Comparison of ENCODE assay signal across 10 mouse cellular contexts in the genomic region with DNA sequence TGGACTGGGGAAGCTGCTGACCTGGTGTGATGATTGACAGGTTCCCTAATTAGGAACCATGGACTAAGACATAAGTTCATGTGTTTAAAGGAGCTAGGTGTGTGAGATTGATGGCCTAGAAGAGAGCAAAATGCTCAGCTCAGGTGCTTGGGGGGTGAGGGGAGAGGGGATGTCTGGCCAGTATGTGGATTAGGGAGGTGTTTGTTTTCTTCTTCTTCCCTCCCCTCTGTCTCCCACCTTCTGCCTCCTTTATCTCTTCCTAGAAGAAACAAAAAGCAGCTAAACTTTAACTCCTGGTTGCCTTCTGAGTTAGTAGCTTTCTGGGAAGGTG.
DNase-seq lines count a peak whose midpoint lies in the region; ATAC-seq and TF ChIP-seq lines count a peak whose summit lies in the region.
"Had no signal": no experiment of that assay in that cellular context is flagged by ENCODE, and none has a peak within 500 bp of the region (broad histone marks: within the 10 kb centered on the region; RNA-seq: fewer than 3 reads in every experiment).

No protein-coding gene starts in this region.

- H3K4me3 ChIP-seq in kidney, embryonic 16.5 days (ENCODE audit: low read length) = 0 out of 2 replicates have a peak overlapping the region, but pooled peaks have one; percentile 7
- H3K4me3 ChIP-seq in forebrain, embryonic 10.5 days = peak overlapping the region; percentile 25
- H3K4me3 ChIP-seq in limb, embryonic 10.5 days = peak overlapping the region; percentile 22; the same call in 1 of the 2 replicates
- H3K4me3 ChIP-seq in neural tube, embryonic 15.5 days (replicated peaks) = peak overlapping the region; percentile 15
- H3K4me3 ChIP-seq in thymus, adult 2 months (ENCODE audit: control insufficient read depth, insufficient read depth, low read length) = no peak overlapping the region

- ATAC-seq in kidney, embryonic 16.5 days (ENCODE audit: low FRiP score, low TSS enrichment) = no peak; the same call in 1 of the 2 replicates
- 0 out of 2 replicates have a peak, but pooled peaks have one; percentile 2 for ATAC-seq in neural tube, embryonic 15.5 days (ENCODE audit: low FRiP score)

- no peaks in the 10 kb centered on the region for H3K9me3 ChIP-seq in kidney, embryonic 16.5 days (ENCODE audit: low read length)
- peaks cover 6% of the 10 kb centered on the region; the same call in 1 of the 2 replicates for H3K9me3 ChIP-seq in forebrain, embryonic 10.5 days
- H3K9me3 ChIP-seq in limb, embryonic 10.5 days (replicated peaks) = no peaks in the 10 kb centered on the region
- no peaks in the 10 kb centered on the region for H3K9me3 ChIP-seq in neural tube, embryonic 15.5 days (replicated peaks)
- H3K9me3 ChIP-seq: G1E had no signal

- H3K4me1 ChIP-seq in kidney, embryonic 16.5 days (ENCODE audit: insufficient read depth, low read length) = peaks cover 47% of the 10 kb centered on the region
- peaks cover 64% of the 10 kb centered on the region for H3K4me1 ChIP-seq in forebrain, embryonic 10.5 days
- H3K4me1 ChIP-seq in limb, embryonic 10.5 days = peaks cover 54% of the 10 kb centered on the region
- peaks cover 48% of the 10 kb centered on the region for H3K4me1 ChIP-seq in neural tube, embryonic 15.5 days
- peaks cover 13% of the 10 kb centered on the region for H3K4me1 ChIP-seq in thymus, adult 2 months (replicated peaks; ENCODE audit: control insufficient read depth, insufficient read depth, low read length)

- 0 out of 2 replicates have a peak overlapping the region, but pooled peaks have one; percentile 15 for H3K9ac ChIP-seq in kidney, embryonic 16.5 days (replicated peaks; ENCODE audit: low read length)
- H3K9ac ChIP-seq in neural tube, embryonic 15.5 days (replicated peaks) = peak overlapping the region; percentile 34

- no peaks in the 10 kb centered on the region for H3K27me3 ChIP-seq in kidney, embryonic 16.5 days (ENCODE audit: insufficient read depth, low read length)
- no peaks in the 10 kb centered on the region for H3K27me3 ChIP-seq in forebrain, embryonic 10.5 days (ENCODE audit: poor library complexity, severe bottlenecking)
- H3K27me3 ChIP-seq in limb, embryonic 10.5 days (ENCODE audit: low read depth, poor library complexity, severe bottlenecking) = no peaks in the 10 kb centered on the region
- no peaks in the 10 kb centered on the region for H3K27me3 ChIP-seq in neural tube, embryonic 15.5 days (replicated peaks)
- H3K27me3 ChIP-seq in thymus, adult 2 months (ENCODE audit: control insufficient read depth, insufficient read depth, low read length) = no peaks in the 10 kb centered on the region

- no peak for DNase-seq in kidney, postnatal 36 days
- DNase-seq in forebrain, embryonic 10.5 days (ENCODE audit: extremely low spot score, low spot score) = no peak
- DNase-seq in limb, embryonic 10.5 days (ENCODE audit: low spot score) = no peak
- no peak for DNase-seq in embryo, embryonic 10.5 days (ENCODE audit: low spot score)
- DNase-seq in thymus, adult 2 months = no peak
- DNase-seq in urinary bladder, postnatal 36 days (ENCODE audit: low spot score in 2 of 2) = no peak
- DNase-seq: thymus, postnatal 4 days had no signal

- H3K36me3 ChIP-seq in kidney, embryonic 16.5 days (ENCODE audit: insufficient read depth, low read length) = no peaks in the 10 kb centered on the region
- peaks cover 6% of the 10 kb centered on the region for H3K36me3 ChIP-seq in forebrain, embryonic 10.5 days (replicated peaks)
- no peaks in the 10 kb centered on the region for H3K36me3 ChIP-seq in limb, embryonic 10.5 days
- no peaks in the 10 kb centered on the region for H3K36me3 ChIP-seq in neural tube, embryonic 15.5 days
- H3K36me3 ChIP-seq in thymus, adult 2 months (ENCODE audit: control insufficient read depth, insufficient read depth, low read length) = no peaks in the 10 kb centered on the region
- H3K36me3 ChIP-seq: G1E had no signal

- H3K4me2 ChIP-seq in kidney, embryonic 16.5 days (replicated peaks; ENCODE audit: low read depth, low read length) = peak overlapping the region; percentile 45
- peak overlapping the region; percentile 42 for H3K4me2 ChIP-seq in neural tube, embryonic 15.5 days

- no peak for TF ChIP-seq CTCF in thymus, adult 2 months (IDR thresholded peaks at IDR 0.05; ENCODE audit: borderline replicate concordance, control insufficient read depth, extremely low read depth, insufficient read depth, low read length, poor library complexity)

- peak overlapping the region; percentile 57 for H3K27ac ChIP-seq in kidney, embryonic 16.5 days (ENCODE audit: low read length)
- H3K27ac ChIP-seq in forebrain, embryonic 10.5 days = peak overlapping the region; percentile 75
- peak overlapping the region; percentile 58 for H3K27ac ChIP-seq in limb, embryonic 10.5 days
- H3K27ac ChIP-seq in neural tube, embryonic 15.5 days (replicated peaks) = peak overlapping the region; percentile 77
- no peak overlapping the region for H3K27ac ChIP-seq in thymus, adult 2 months (ENCODE audit: control insufficient read depth, insufficient read depth, low read length)

- TF ChIP-seq POLR2A in thymus, adult 2 months (IDR thresholded peaks at IDR 0.05; ENCODE audit: control insufficient read depth, extremely low read depth, insufficient read depth, low read length, poor library complexity) = no peak
